Mouse (Mus musculus): ENCODE data around the gene Sat2.

DNA sequence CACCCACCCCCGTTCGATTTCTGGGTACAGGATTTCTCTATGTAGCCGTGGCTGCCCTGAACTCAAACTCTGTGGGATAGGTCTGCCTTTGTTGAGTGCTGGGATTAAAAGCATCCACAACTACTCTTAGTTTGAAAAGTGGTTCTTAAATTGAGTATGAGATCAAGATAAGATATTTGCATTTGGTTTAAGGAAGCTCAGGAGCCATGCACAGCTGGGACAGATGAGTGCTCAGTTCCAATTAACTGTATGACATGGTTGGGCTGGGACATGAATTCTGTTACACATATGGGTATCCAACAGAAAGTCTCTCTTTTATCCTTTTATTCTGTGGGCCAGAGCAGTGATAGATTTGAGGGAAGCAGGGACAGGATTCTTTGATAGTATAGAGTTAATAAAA lies 13.6 kb downstream of the Sat2 start:
- TF ChIP-seq POLR2A (IDR thresholded peaks at IDR 0.05; ENCODE audit: borderline replicate concordance, low read depth, low read length) (no peak), CTCF (IDR thresholded peaks at IDR 0.05; ENCODE audit: low read depth, low read length) (no peak)
